Comparison of ENCODE assay signal across 12 mouse cellular contexts in genomic region chr16:19848395-19848794, GRCm38 (mm10).
DNase-seq lines count a peak whose midpoint lies in the region; ATAC-seq and TF ChIP-seq lines count a peak whose summit lies in the region.
"Had no signal": no experiment of that assay in that cellular context is flagged by ENCODE, and none has a peak within 500 bp of the region (broad histone marks: within the 10 kb centered on the region; RNA-seq: fewer than 3 reads in every experiment).

No protein-coding gene starts in this region.

- 34% methylated on average over 1 of the region's 1 CpGs for WGBS in hindbrain, postnatal 0 days
- 56% methylated on average over 1 of the region's 1 CpGs for WGBS in hindbrain, embryonic 11.5 days
- 2% methylated on average over 1 of the region's 1 CpGs for WGBS in thymus, adult 2 months

- peak; percentile 57 for DNase-seq in hindbrain, postnatal 0 days (ENCODE audit: low spot score)
- no peak for DNase-seq in hindbrain, embryonic 11.5 days (ENCODE audit: low spot score)
- DNase-seq in thymus, postnatal 0 days (ENCODE audit: low spot score), result peak; percentile 33
- DNase-seq in thymus, adult 2 months, result no peak
- DNase-seq in forelimb bud, embryonic 11.5 days (ENCODE audit: low read depth, low spot score), result peak; percentile 1
- no peak for DNase-seq in ovary, postnatal 36 days (ENCODE audit: low spot score)
- no peak for DNase-seq in adrenal gland, adult (ENCODE audit: inconsistent age in 2 of 2, low spot score in 1 of 2)
- no peak for DNase-seq in urinary bladder, postnatal 14 days (ENCODE audit: low spot score)
- DNase-seq: cerebellum, postnatal 36 days; kidney, adult 11 months; left cerebral cortex, postnatal 4 days had no signal

- no peak for TF ChIP-seq POLR2A in thymus, adult 2 months (IDR thresholded peaks at IDR 0.05; ENCODE audit: control insufficient read depth, extremely low read depth, insufficient read depth, low read length, poor library complexity)

- no peak overlapping the region for H3K4me3 ChIP-seq in hindbrain, postnatal 0 days (ENCODE audit: low read length)
- H3K4me3 ChIP-seq in hindbrain, embryonic 11.5 days (ENCODE audit: low read depth, low read length), result no peak overlapping the region
- no peak overlapping the region for H3K4me3 ChIP-seq in thymus, adult 2 months (ENCODE audit: control insufficient read depth, insufficient read depth, low read length)
- H3K4me3 ChIP-seq: stomach, embryonic 15.5 days had no signal

- H3K9me3 ChIP-seq in hindbrain, postnatal 0 days (ENCODE audit: low read length), result no peaks in the 10 kb centered on the region; the same call in 1 of the 2 replicates
- H3K9me3 ChIP-seq in hindbrain, embryonic 11.5 days (ENCODE audit: control insufficient read depth, low read length), result no peaks in the 10 kb centered on the region
- H3K9me3 ChIP-seq: stomach, embryonic 15.5 days had no signal

- peak; percentile 69 for TF ChIP-seq CTCF in hindbrain, postnatal 0 days (IDR thresholded peaks at IDR 0.05; ENCODE audit: low read depth)
- TF ChIP-seq CTCF in thymus, adult 2 months (IDR thresholded peaks at IDR 0.05; ENCODE audit: borderline replicate concordance, control insufficient read depth, extremely low read depth, insufficient read depth, low read length, poor library complexity), result no peak

- H3K36me3 ChIP-seq in hindbrain, postnatal 0 days (ENCODE audit: insufficient read depth, low read length), result no peaks in the 10 kb centered on the region
- no peaks in the 10 kb centered on the region for H3K36me3 ChIP-seq in hindbrain, embryonic 11.5 days (ENCODE audit: control insufficient read depth, insufficient read depth, low read length)
- no peaks in the 10 kb centered on the region for H3K36me3 ChIP-seq in thymus, adult 2 months (ENCODE audit: control insufficient read depth, insufficient read depth, low read length)
- H3K36me3 ChIP-seq: stomach, embryonic 15.5 days had no signal

- H3K9ac ChIP-seq in hindbrain, postnatal 0 days (replicated peaks; ENCODE audit: low read length), result no peak overlapping the region
- no peak overlapping the region for H3K9ac ChIP-seq in hindbrain, embryonic 11.5 days (ENCODE audit: low read depth, low read length)
- H3K9ac ChIP-seq: stomach, embryonic 15.5 days had no signal

- H3K4me2 ChIP-seq in hindbrain, postnatal 0 days (ENCODE audit: low read depth, low read length), result no peak overlapping the region
- no peak overlapping the region for H3K4me2 ChIP-seq in hindbrain, embryonic 11.5 days (replicated peaks; ENCODE audit: low read depth, low read length)
- H3K4me2 ChIP-seq: stomach, embryonic 15.5 days had no signal

- no peaks in the 10 kb centered on the region for H3K4me1 ChIP-seq in hindbrain, postnatal 0 days (ENCODE audit: insufficient read depth, low read length)
- no peaks in the 10 kb centered on the region for H3K4me1 ChIP-seq in hindbrain, embryonic 11.5 days (replicated peaks; ENCODE audit: control insufficient read depth, insufficient read depth, low read length)
- H3K4me1 ChIP-seq in thymus, adult 2 months (replicated peaks; ENCODE audit: control insufficient read depth, insufficient read depth, low read length), result peaks cover 3% of the 10 kb centered on the region; the same call in 1 of the 2 replicates
- H3K4me1 ChIP-seq: stomach, embryonic 15.5 days had no signal

- ATAC-seq in hindbrain, postnatal 0 days, result peak; percentile 56
- ATAC-seq in hindbrain, embryonic 11.5 days (ENCODE audit: low FRiP score), result no peak

- H3K27ac ChIP-seq in hindbrain, postnatal 0 days, result no peak overlapping the region
- no peak overlapping the region for H3K27ac ChIP-seq in hindbrain, embryonic 11.5 days (ENCODE audit: low read depth, low read length)
- H3K27ac ChIP-seq in thymus, adult 2 months (ENCODE audit: control insufficient read depth, insufficient read depth, low read length), result no peak overlapping the region
- H3K27ac ChIP-seq: stomach, embryonic 15.5 days had no signal

- H3K27me3 ChIP-seq in hindbrain, postnatal 0 days (ENCODE audit: insufficient read depth, low read length), result no peaks in the 10 kb centered on the region
- no peaks in the 10 kb centered on the region for H3K27me3 ChIP-seq in hindbrain, embryonic 11.5 days (ENCODE audit: control insufficient read depth, insufficient read depth, low read length)
- H3K27me3 ChIP-seq in thymus, adult 2 months (ENCODE audit: control insufficient read depth, insufficient read depth, low read length), result no peaks in the 10 kb centered on the region
- H3K27me3 ChIP-seq: stomach, embryonic 15.5 days had no signal

Comparison
In these comparisons a context has a peak if more than half of its experiments do, and no peak if none do; other contexts are left out.
1. DNase-seq: peak in hindbrain, postnatal 0 days (single experiment), thymus, postnatal 0 days (single experiment) and forelimb bud, embryonic 11.5 days (single experiment); none in hindbrain, embryonic 11.5 days (single experiment), thymus, adult 2 months (single experiment), ovary, postnatal 36 days (single experiment), adrenal gland, adult (0 of 2) and urinary bladder, postnatal 14 days (single experiment).